Mouse (Mus musculus) liver, embryonic 14.5 days (tissue): ENCODE results near the gene Pank2. TPM values are rescaled to one million over a fixed set of nuclear protein-coding genes. Genes with fewer than 3 reads are reported as not detected.

Source experiments
- ATAC-seq: fragments of 200-750 bp; cut with Nextera tagmentation; 2 replicates; pipeline ENCODE4 v1.8.0; 2017; ENCODE audit warnings: moderate number of reproducible peaks, mild to moderate bottlenecking, moderate library complexity; ENCODE audit not compliant: insufficient read depth
- DNase-seq, 3 experiments: peaks; one replicate each; pipeline ENCODE4 v3.0.0-alpha.2; 2012 to 2013; ENCODE audit warnings: low read depth in 3 of 3, low spot score in 3 of 3
- H3K27ac ChIP-seq: fragments of 300-500 bp; sonication (generic); 2 replicates; pipeline ENCODE4 v1.5.1; 2014; ENCODE audit warnings: moderate library complexity, mild to moderate bottlenecking, control low read depth, inconsistent platforms
- H3K27me3 ChIP-seq: fragments of 300-500 bp; sonication (generic); 2 replicates; pipeline ENCODE4 v1.6.1; 2014; ENCODE audit warnings: mild to moderate bottlenecking, low read length, moderate library complexity; ENCODE audit not compliant: control insufficient read depth, insufficient read depth
- H3K36me3 ChIP-seq: fragments of 300-500 bp; sonication (generic); replicated peaks from 2 replicates; pipeline ENCODE4 v1.6.1; 2014; ENCODE audit warnings: low read depth; ENCODE audit not compliant: control insufficient read depth, insufficient read depth
- H3K4me1 ChIP-seq, 2 experiments: fragments of 200-500 bp in 1 of 2; fragments of 300-500 bp in 1 of 2; sonication (generic) in 1 of 2; replicated peaks; 2 replicates each; pipeline ENCODE4 v1.6.1; 2012 to 2014; ENCODE audit warnings: antibody characterized with exemption in 1 of 2, inconsistent platforms in 1 of 2, low read length in 1 of 2; ENCODE audit not compliant: control insufficient read depth in 2 of 2, insufficient read depth in 2 of 2
- H3K4me2 ChIP-seq: fragments of 300-500 bp; sonication (generic); 2 replicates; pipeline ENCODE4 v1.6.1; 2014; ENCODE audit warnings: low read depth, mild to moderate bottlenecking, control low read depth, moderate library complexity
- H3K4me3 ChIP-seq, 2 experiments: fragments of 200-500 bp in 1 of 2; fragments of 300-500 bp in 1 of 2; sonication (generic) in 1 of 2; 2 replicates each; pipeline ENCODE4 v1.5.1; 2012 to 2014; ENCODE audit warnings: low read depth in 2 of 2, low read length in 2 of 2, mild to moderate bottlenecking in 2 of 2, control low read depth in 1 of 2, inconsistent platforms in 1 of 2, moderate library complexity in 1 of 2; ENCODE audit not compliant: insufficient read depth in 1 of 2
- H3K9ac ChIP-seq: fragments of 300-500 bp; sonication (generic); replicated peaks from 2 replicates; pipeline ENCODE4 v1.6.1; 2014; ENCODE audit warnings: mild to moderate bottlenecking, control low read depth, moderate library complexity
- H3K9me3 ChIP-seq: fragments of 300-500 bp; sonication (generic); 2 replicates; pipeline ENCODE4 v1.6.1; 2016; ENCODE audit warnings: low read length, mixed read lengths; ENCODE audit not compliant: control insufficient read depth
- CTCF ChIP-seq: IDR thresholded peaks from 2 replicates; pipeline ENCODE4 v1.5.1; 2016; ENCODE audit warnings: antibody characterized with exemption, low read depth, control low read depth
- EP300 ChIP-seq: IDR thresholded peaks from 2 replicates; pipeline ENCODE4 v1.6.1; 2016; ENCODE audit warnings: antibody characterized with exemption, low read depth
- WGBS: fragments of 180-500 bp; shearing (Covaris S2); extraction: QIAGEN DNeasy Blood & Tissue Kit; methylation state at CpG from one replicate; pipeline ENCODE4 v1.1.7; 2014; ENCODE audit not compliant: insufficient replicate concordance; 5-methylcytosine and 5-hydroxymethylcytosine counted together
- polyA plus RNA-seq, 2 experiments: library from polyadenylated mRNA; depleted of rRNA in 1 of 2; stranded (reverse) in 1 of 2; unstranded in 1 of 2; fragments of >200 nt; fragmentation: Nextera tagmentation in 1 of 2; extraction: Ambion mirVana in 1 of 2; gene quantifications; 2 replicates each; pipeline versions ENCODE4 v1.2.1 to v1.2.3; 2012 to 2014

Gene Pank2
- polyA plus RNA-seq, 2 experiments = 14.3 to 24.3 TPM

DNA sequence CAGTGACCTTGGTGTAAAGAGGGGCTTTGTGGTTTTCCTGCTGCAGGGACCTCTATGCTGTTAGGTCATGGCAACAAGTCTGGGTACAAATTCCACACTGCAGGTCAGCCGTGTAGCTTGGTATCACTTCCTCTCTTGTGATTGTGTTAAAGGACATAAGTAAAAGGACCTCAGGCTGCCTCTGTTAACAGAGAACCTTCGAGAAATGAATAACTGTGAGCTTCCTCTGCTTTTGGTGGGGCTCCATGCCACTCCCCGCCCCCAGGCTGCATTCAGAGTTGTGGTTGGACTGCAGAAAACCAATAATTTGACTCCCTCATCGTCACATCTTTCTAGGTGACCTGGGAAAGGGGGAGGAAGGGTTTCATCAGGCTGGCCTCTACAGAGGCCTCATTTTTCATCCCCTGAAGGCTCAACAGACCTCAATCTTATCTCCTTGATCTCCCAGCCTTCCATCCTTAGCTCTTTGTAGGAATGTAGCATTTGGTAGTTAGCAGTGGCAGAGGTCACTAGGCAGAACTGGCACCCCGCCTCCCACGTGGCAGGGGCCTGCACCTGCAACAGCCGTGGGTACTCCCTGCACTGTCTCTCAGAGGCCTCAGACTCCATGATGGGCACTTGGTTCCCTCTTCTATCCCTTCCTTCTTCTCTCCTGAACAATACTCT is 27.2 kb upstream of the Pank2 start:
- Histone ChIP-seq H3K4me2 (peak overlapping the region; percentile 88), H3K36me3 (peaks cover 7% of the 10 kb centered on the region), H3K27me3 (no peaks in the 10 kb centered on the region), H3K27ac (peak overlapping the region; percentile 79), H3K4me3 (peak overlapping the region; percentile 65 to 73), H3K9me3 (no peaks in the 10 kb centered on the region), H3K9ac (peak overlapping the region; percentile 86), H3K4me1 (peaks cover 31 to 40% of the 10 kb centered on the region in 2 experiments)
- DNase-seq (peak in 1 of 3 experiments; percentile 55), ATAC-seq (no peak)
- TF ChIP-seq CTCF (no peak), EP300 (no peak)
- WGBS = 34% methylated on average over 7 of the region's 7 CpGs

DNA sequence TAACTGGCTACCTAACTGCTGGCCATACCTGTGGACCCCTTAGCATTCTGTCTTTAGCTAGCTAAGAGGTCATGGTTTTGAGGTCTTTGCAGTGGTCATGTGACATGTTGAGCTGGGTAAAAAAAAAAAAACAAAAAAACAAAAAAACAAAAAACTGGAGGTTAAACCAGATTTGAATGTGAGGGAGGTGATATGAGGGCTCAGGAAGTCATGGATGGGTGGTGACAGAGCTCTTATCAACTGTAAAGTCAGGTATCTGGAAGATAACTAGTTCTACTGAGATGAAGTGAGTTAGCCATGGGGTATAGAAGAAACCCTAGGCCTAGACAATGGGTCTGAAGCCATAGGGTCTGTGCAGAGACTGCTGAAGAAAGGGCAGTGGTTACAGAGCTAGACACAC is 20.1 kb upstream of the Pank2 start:
- Histone ChIP-seq H3K9me3 (no peaks in the 10 kb centered on the region), H3K4me3 (no peak overlapping the region), H3K9ac (no peak overlapping the region), H3K36me3 (peaks cover 70% of the 10 kb centered on the region), H3K27me3 (no peaks in the 10 kb centered on the region), H3K27ac (no peak overlapping the region), H3K4me1 (peaks cover 5 to 24% of the 10 kb centered on the region in 2 experiments), H3K4me2 (no peak overlapping the region)
- no peak for DNase-seq
- no peak for TF ChIP-seq CTCF
- no peak for TF ChIP-seq EP300
- peak; percentile 14; the same call in 1 of the 2 replicates for ATAC-seq

DNA sequence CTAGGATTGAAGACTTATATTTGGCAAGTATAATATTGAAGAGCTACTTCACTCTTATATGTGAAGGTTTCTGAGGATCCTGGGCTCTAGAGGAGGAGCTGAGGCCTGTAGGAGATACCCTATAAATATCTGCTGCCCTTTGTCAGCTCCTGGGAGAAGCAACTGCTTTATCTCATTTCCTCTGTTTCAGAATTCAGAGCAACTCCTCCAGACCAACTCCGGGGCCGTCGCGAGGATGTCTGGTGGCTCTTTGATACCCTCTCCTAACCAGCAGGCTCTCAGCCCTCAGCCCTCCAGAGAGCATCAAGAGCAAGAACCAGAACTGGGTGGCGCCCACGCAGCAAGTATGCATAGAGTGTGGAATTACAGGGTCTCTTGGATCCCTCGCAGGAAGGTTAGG is 19.4 kb upstream of the Pank2 start:
- Histone ChIP-seq H3K4me3 (no peak overlapping the region), H3K36me3 (peaks cover 76% of the 10 kb centered on the region), H3K4me1 (peaks cover 5 to 24% of the 10 kb centered on the region in 2 experiments), H3K27me3 (no peaks in the 10 kb centered on the region), H3K4me2 (no peak overlapping the region), H3K9me3 (no peaks in the 10 kb centered on the region), H3K9ac (no peak overlapping the region), H3K27ac (no peak overlapping the region)
- TF ChIP-seq EP300 = no peak
- no peak for TF ChIP-seq CTCF
- 15% methylated on average over 7 of the region's 7 CpGs for WGBS
- peak; percentile 42; the same call in 1 of the 2 replicates for ATAC-seq
- no peak for DNase-seq

DNA sequence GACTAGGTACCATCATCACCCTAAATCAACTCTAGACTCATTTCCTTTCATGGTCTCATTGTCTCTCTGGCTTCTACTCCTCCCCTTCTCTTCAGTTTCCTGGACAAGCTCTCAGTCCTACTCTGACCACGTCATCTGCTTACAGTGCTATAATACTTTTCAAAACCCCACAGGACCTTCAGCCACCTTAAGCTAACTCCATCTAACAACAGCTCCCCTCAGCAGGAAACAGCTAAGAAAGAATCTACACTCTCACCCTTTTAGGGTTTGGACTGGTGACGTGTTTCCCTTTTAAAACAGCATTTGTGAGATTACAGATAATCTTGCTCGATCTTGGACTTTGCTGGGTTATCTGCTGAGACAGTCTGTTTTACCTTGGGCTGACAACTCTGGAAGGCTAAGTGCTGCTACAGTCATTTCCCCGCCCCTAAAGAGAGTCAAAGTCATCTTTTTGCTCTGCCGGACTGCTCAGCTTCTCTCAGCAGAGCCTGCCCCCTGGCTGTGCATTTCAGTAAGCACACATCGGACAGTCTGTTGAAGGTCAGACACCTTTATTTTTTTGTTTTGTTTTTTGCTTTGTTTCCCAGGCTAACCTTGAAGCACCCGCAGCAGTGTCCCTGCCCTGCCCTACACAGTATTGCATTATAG is 8.5 kb upstream of the Pank2 start:
- H3K4me1 ChIP-seq = peaks cover 32 to 35% of the 10 kb centered on the region in 2 experiments

DNA sequence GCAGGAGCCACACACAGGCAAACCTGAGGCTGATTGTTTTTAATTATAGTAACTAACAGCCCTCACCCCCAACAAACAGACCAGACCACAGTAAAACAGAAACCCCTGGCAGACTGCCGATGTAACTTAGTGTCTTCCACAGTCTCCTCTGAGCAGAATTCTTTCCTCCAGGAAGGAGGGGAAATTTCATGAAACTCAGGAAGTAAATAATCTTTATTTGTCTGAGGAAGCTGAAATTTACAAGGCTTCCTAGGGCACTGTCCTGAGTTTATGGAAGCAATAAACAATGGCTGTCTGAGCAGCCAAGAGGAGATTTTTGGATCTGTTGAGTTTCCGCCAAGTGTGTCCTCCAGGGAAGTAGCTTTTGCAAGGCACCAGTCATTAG is 8.0 kb upstream of the Pank2 start:
- Histone ChIP-seq H3K36me3 (no peaks in the 10 kb centered on the region), H3K27ac (peak overlapping the region; percentile 67), H3K9ac (peak overlapping the region; percentile 51), H3K4me3 (no peak overlapping the region), H3K27me3 (no peaks in the 10 kb centered on the region), H3K4me2 (peak overlapping the region; percentile 44), H3K4me1 (peaks cover 35% of the 10 kb centered on the region in 2 experiments), H3K9me3 (no peaks in the 10 kb centered on the region)
- TF ChIP-seq EP300 (no peak), CTCF (no peak)
- ATAC-seq (peak; percentile 17), DNase-seq (no peak)
- 54% methylated on average over 2 of the region's 2 CpGs for WGBS

More for the DNA sequence above, 8.5 kb upstream of the Pank2 start:
- no peaks in the 10 kb centered on the region for H3K9me3 ChIP-seq
- TF ChIP-seq EP300 (peak; percentile 77), CTCF (peak; percentile 96)
- H3K4me3 ChIP-seq = no peak overlapping the region
- H3K36me3 ChIP-seq = no peaks in the 10 kb centered on the region; the same call in 1 of the 2 replicates
- H3K9ac ChIP-seq = peak overlapping the region; percentile 51
- H3K27ac ChIP-seq = peak overlapping the region; percentile 72
- DNase-seq = peak; percentile 77 to 82 (median 79)
- WGBS = 4% methylated on average over 7 of the region's 7 CpGs
- H3K27me3 ChIP-seq = no peaks in the 10 kb centered on the region
- peak; percentile 89 for ATAC-seq
- peak overlapping the region; percentile 44 for H3K4me2 ChIP-seq
